Mouse (Mus musculus): Measurements from ENCODE around the gene Nek7.

DNA sequence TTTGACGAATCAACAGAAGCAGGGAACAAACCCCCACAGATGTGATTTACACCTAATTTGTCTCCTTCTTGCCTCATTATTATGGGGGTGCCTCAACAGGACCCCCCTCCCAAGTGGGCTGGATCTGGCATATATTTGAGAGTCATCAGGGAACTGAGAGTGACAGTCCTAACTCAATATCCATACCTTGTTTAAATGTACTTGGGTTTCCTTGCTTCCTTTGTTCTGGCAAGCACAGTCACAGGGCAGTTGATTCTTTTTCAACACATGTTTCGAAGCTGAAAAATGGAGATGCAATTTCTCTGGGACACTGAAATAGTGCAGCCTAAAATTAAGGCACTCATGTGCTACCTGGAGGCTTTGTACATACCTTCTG lies 170.5 kb downstream of the Nek7 start:
- TF ChIP-seq POLR2A (IDR thresholded peaks at IDR 0.05; ENCODE audit: low read depth, low read length) (no peak), CTCF (IDR thresholded peaks at IDR 0.05; ENCODE audit: extremely low read depth, insufficient read length, insufficient replicate concordance, low read depth, low read length) (no peak)

All from small intestine, adult 2 months (tissue).